Mouse (Mus musculus) stomach, embryonic 15.5 days (tissue): ENCODE results near the gene Krtap19-9b. TPM values are rescaled to one million over a fixed set of nuclear protein-coding genes. Genes with fewer than 3 reads are reported as not detected.

Experiments
- ATAC-seq: fragments of 200-750 bp; cut with Nextera tagmentation; 2 replicates; pipeline ENCODE4 v1.8.0; 2017; ENCODE audit warnings: low read depth, moderate number of reproducible peaks, moderate TSS enrichment; ENCODE audit not compliant: insufficient read depth, low FRiP score
- H3K27ac ChIP-seq: fragments of 300-500 bp; sonication (generic); 2 replicates; pipeline ENCODE4 v1.5.1; 2015; ENCODE audit warnings: mild to moderate bottlenecking, inconsistent platforms
- H3K27me3 ChIP-seq: fragments of 300-500 bp; sonication (generic); replicated peaks from 2 replicates; pipeline ENCODE4 v1.6.1; 2015; ENCODE audit warnings: inconsistent platforms
- H3K36me3 ChIP-seq: fragments of 300-500 bp; sonication (generic); 2 replicates; pipeline ENCODE4 v1.6.1; 2015; ENCODE audit warnings: inconsistent platforms
- H3K4me1 ChIP-seq: fragments of 300-500 bp; sonication (generic); 2 replicates; pipeline ENCODE4 v1.6.1; 2015; ENCODE audit warnings: inconsistent platforms
- H3K4me2 ChIP-seq: fragments of 300-500 bp; sonication (generic); 2 replicates; pipeline ENCODE4 v1.6.1; 2015; ENCODE audit warnings: mild to moderate bottlenecking, inconsistent platforms
- H3K4me3 ChIP-seq: fragments of 300-500 bp; sonication (generic); replicated peaks from 2 replicates; pipeline ENCODE4 v1.5.1; 2015; ENCODE audit warnings: inconsistent platforms
- H3K9ac ChIP-seq: fragments of 300-500 bp; sonication (generic); 2 replicates; pipeline ENCODE4 v1.6.1; 2015; ENCODE audit warnings: inconsistent platforms
- H3K9me3 ChIP-seq: fragments of 300-500 bp; sonication (generic); 2 replicates; pipeline ENCODE4 v1.6.1; 2016; ENCODE audit warnings: inconsistent platforms
- WGBS: fragments of 180-500 bp; shearing (Covaris S2); methylation state at CpG from one replicate; pipeline ENCODE4 v1.1.7; 2015; 5-methylcytosine and 5-hydroxymethylcytosine counted together
- polyA plus RNA-seq: library from polyadenylated mRNA; unstranded; fragments of >200 nt; fragmentation: Nextera tagmentation; extraction: Ambion mirVana; gene quantifications from 2 replicates; pipeline ENCODE4 v1.2.1, GENCODE M21; 2015

Krtap19-9b gene
- polyA plus RNA-seq, result not detected in 2 replicates

GRCm38 (mm10) chr16:88932165-88932564, at the start of gene Krtap19-9b:
Gene Krtap19-9b, minus strand, starts transcription at chr16:88932265.
- Histone ChIP-seq H3K27me3 (no peaks in the 10 kb centered on the region), H3K9me3 (no peaks in the 10 kb centered on the region), H3K36me3 (no peaks in the 10 kb centered on the region), H3K27ac (no peak within 1 kb of the TSS), H3K4me1 (no peaks in the 10 kb centered on the region), H3K4me2 (no peak within 1 kb of the TSS), H3K4me3 (no peak within 1 kb of the TSS), H3K9ac (no peak within 1 kb of the TSS)
- 86% methylated on average over 3 of the region's 3 CpGs for WGBS
- ATAC-seq, result no peak

DNA sequence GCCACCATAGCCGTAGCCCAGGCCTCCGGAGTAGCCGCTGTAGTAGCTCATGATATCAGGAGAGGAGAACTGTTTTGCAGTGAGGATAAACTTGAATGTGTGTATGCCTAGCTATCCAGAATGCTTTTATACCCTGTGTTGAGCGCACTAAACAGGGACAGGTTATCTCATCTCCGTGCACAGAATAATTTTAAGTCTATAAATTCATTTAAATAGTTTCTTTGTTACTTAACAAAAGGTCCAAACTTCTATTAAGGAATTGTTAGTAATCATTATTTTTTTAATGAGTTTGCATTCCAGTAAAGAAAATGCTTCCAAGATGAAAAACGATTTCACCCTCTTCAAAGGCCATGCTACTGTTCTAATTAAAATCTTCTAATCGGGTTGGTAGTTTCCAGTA, 30.7 kb upstream of the Krtap19-9b start, which contains the start of gene Krtap16-3:
Krtap16-3 (minus strand) TSS at position 101 of the 400 bp plus-strand sequence.
- Histone ChIP-seq H3K4me2 (no peak within 1 kb of the TSS), H3K4me3 (no peak within 1 kb of the TSS), H3K36me3 (no peaks in the 10 kb centered on the region), H3K27ac (no peak within 1 kb of the TSS), H3K9ac (no peak within 1 kb of the TSS), H3K4me1 (no peaks in the 10 kb centered on the region), H3K9me3 (no peaks in the 10 kb centered on the region), H3K27me3 (no peaks in the 10 kb centered on the region)
- 87% methylated on average over 7 of the region's 7 CpGs for WGBS
- no peak for ATAC-seq

DNA sequence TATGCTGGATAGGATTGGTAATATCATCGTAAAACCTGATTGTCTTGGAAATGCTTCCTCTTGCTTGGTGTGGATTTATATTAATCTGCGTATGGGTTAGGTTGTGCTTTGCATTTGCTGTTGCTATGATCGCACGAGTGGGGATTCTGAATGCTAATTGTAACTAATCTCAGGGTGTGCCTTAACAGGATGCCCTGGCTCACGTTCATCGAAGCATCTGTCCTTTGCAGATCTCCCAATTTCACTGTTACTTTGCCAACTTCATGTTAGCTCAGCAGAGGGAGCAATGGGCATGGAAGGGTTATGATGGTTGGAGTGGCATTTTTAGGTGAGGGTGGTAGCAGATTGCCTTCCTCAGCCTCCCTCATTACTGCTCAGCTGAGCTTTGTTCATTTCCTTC, 9.0 kb upstream of the Krtap19-9b start:
- Histone ChIP-seq H3K27ac (no peak overlapping the region), H3K9me3 (no peaks in the 10 kb centered on the region), H3K9ac (no peak overlapping the region), H3K4me1 (no peaks in the 10 kb centered on the region), H3K27me3 (no peaks in the 10 kb centered on the region), H3K36me3 (no peaks in the 10 kb centered on the region), H3K4me3 (no peak overlapping the region), H3K4me2 (no peak overlapping the region)
- 77% methylated on average over 6 of the region's 6 CpGs for WGBS
- no peak for ATAC-seq

DNA sequence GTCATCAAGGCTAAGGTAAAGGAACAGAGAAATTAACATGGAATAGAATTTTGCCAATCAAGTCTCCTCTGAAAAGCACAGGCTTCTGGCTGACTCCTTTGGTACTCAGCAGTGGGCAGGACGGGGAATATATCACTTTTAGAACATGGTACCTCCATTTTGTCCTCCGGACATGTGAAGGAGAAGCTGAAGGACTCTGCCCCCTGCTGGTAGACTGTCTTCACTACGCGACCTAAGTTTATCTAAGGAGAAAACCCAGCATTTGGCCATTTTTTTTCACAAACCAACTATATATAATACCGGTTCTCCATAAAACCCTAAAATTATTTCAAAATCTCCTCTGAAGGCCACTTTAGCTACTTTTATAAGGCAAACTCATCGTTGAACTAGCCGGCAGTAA, 6.2 kb upstream of the Krtap19-9b start:
- Histone ChIP-seq H3K9ac (no peak overlapping the region), H3K27ac (no peak overlapping the region), H3K4me1 (no peaks in the 10 kb centered on the region), H3K27me3 (no peaks in the 10 kb centered on the region), H3K36me3 (no peaks in the 10 kb centered on the region), H3K4me2 (no peak overlapping the region), H3K9me3 (no peaks in the 10 kb centered on the region), H3K4me3 (no peak overlapping the region)
- no peak for ATAC-seq
- WGBS, result 74% methylated on average over 7 of the region's 7 CpGs

GRCm38 (mm10) chr16:88896357-88896756, 35.7 kb downstream of the Krtap19-9b start, which contains the start of gene Krtap19-5:
Gene Krtap19-5, minus strand, starts transcription at chr16:88896457.
- WGBS, result 90% methylated on average over 6 of the region's 6 CpGs
- no peak for ATAC-seq
- Histone ChIP-seq H3K9ac (no peak within 1 kb of the TSS), H3K27me3 (no peaks in the 10 kb centered on the region), H3K36me3 (no peaks in the 10 kb centered on the region), H3K4me2 (no peak within 1 kb of the TSS), H3K4me1 (no peaks in the 10 kb centered on the region), H3K9me3 (no peaks in the 10 kb centered on the region), H3K27ac (no peak within 1 kb of the TSS), H3K4me3 (no peak within 1 kb of the TSS)

GRCm38 (mm10) chr16:88886870-88887269, 45.2 kb downstream of the Krtap19-9b start:
- no peak overlapping the region for H3K4me3 ChIP-seq
- WGBS, result 86% methylated on average over 6 of the region's 6 CpGs

DNA sequence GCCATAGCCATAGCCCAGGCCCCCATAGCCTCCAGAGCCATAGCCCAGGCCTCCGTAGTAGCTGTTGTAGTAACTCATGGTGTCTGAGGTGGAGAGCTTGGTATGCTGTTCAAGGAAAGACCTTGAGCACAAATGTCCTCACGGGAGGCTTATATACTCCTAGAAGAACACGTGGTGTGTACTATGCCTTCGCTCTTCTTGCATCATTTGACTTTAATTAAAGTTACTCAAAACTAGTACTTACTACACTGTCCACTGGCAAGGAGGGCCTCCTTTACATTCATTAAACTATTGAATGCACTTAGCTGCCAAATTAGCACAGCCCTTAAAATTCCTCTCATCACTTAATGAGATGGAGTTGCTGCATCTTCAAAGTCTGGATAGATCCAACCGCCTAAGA, 47.1 kb downstream of the Krtap19-9b start, which contains the start of gene Krtap19-4:
Krtap19-4 (minus strand) TSS at position 101 of the 400 bp plus-strand sequence.
- H3K27me3 ChIP-seq, result no peaks in the 10 kb centered on the region
- ATAC-seq, result no peak
- H3K4me2 ChIP-seq, result no peak within 1 kb of the TSS
- H3K27ac ChIP-seq, result no peak within 1 kb of the TSS
- H3K9me3 ChIP-seq, result no peaks in the 10 kb centered on the region
- no peak within 1 kb of the TSS for H3K9ac ChIP-seq
- no peak within 1 kb of the TSS for H3K4me3 ChIP-seq
- 85% methylated on average over 5 of the region's 5 CpGs for WGBS
- H3K36me3 ChIP-seq, result no peaks in the 10 kb centered on the region
- H3K4me1 ChIP-seq, result no peaks in the 10 kb centered on the region

More at GRCm38 (mm10) chr16:88886870-88887269, 45.2 kb downstream of the Krtap19-9b start:
- Histone ChIP-seq H3K27me3 (no peaks in the 10 kb centered on the region), H3K36me3 (no peaks in the 10 kb centered on the region), H3K27ac (no peak overlapping the region), H3K9me3 (no peaks in the 10 kb centered on the region), H3K4me2 (no peak overlapping the region), H3K9ac (no peak overlapping the region), H3K4me1 (no peaks in the 10 kb centered on the region)
- no peak for ATAC-seq

Other genes starting within 250 kb of the Krtap19-9b start
- gene 2310061N02Rik, start 224.3 kb downstream of the Krtap19-9b start, polyA plus RNA-seq, result not detected in 2 replicates
- gene Krtap13-1, start 203.4 kb downstream of the Krtap19-9b start, polyA plus RNA-seq, result not detected in 2 replicates
- not detected in 2 replicates for gene Krtap13, start 180.6 kb downstream of the Krtap19-9b start, polyA plus RNA-seq
- not detected in 2 replicates for gene 2310034C09Rik, start 173.4 kb downstream of the Krtap19-9b start, polyA plus RNA-seq
- not detected in 2 replicates for gene 2310057N15Rik, start 158.1 kb downstream of the Krtap19-9b start, polyA plus RNA-seq
- gene Gm5965, start 154.4 kb downstream of the Krtap19-9b start, polyA plus RNA-seq, result not detected in 2 replicates
- not detected in 2 replicates for gene Gm20741, start 120.0 kb downstream of the Krtap19-9b start, polyA plus RNA-seq
- not detected in 2 replicates for gene Krtap15, start 112.0 kb downstream of the Krtap19-9b start, polyA plus RNA-seq
- gene Krtap14, start 106.1 kb downstream of the Krtap19-9b start, polyA plus RNA-seq, result not detected in 2 replicates
- gene Krtap19-1, start 62.9 kb downstream of the Krtap19-9b start, polyA plus RNA-seq, result not detected in 2 replicates
- gene Krtap19-2, start 58.0 kb downstream of the Krtap19-9b start, polyA plus RNA-seq, result not detected in 2 replicates
- not detected in 2 replicates for gene Krtap19-3, start 54.2 kb downstream of the Krtap19-9b start, polyA plus RNA-seq
- gene Krtap19-4, start 47.2 kb downstream of the Krtap19-9b start, polyA plus RNA-seq, result not detected in 2 replicates
- gene Krtap19-5, start 35.8 kb downstream of the Krtap19-9b start, polyA plus RNA-seq, result not detected in 2 replicates
- not detected in 2 replicates for gene Krtap16-3, start 30.6 kb upstream of the Krtap19-9b start, polyA plus RNA-seq
- gene Krtap22-2, start 78.5 kb upstream of the Krtap19-9b start, polyA plus RNA-seq, result not detected in 2 replicates
- gene Gm10229, start 83.0 kb upstream of the Krtap19-9b start, polyA plus RNA-seq, result not detected in 2 replicates
- not detected in 2 replicates for gene Krtap6-1, start 99.4 kb upstream of the Krtap19-9b start, polyA plus RNA-seq
- gene Gm10228, start 109.2 kb upstream of the Krtap19-9b start, polyA plus RNA-seq, result not detected in 2 replicates
- not detected in 2 replicates for gene Krtap6-5, start 115.6 kb upstream of the Krtap19-9b start, polyA plus RNA-seq
- not detected in 2 replicates for gene 1110025L11Rik, start 131.7 kb upstream of the Krtap19-9b start, polyA plus RNA-seq
- not detected in 2 replicates for gene Krtap6-3, start 151.8 kb upstream of the Krtap19-9b start, polyA plus RNA-seq
- not detected in 2 replicates for gene Gm6358, start 208.6 kb upstream of the Krtap19-9b start, polyA plus RNA-seq
- not detected in 2 replicates for gene Gm10061, start 218.8 kb upstream of the Krtap19-9b start, polyA plus RNA-seq
- not detected in 2 replicates for gene Gm9789, start 225.7 kb upstream of the Krtap19-9b start, polyA plus RNA-seq
- not detected in 2 replicates for gene Gm7735, start 237.2 kb upstream of the Krtap19-9b start, polyA plus RNA-seq
- not detected in 2 replicates for gene 1110057P08Rik, start 242.5 kb upstream of the Krtap19-9b start, polyA plus RNA-seq